Mouse (Mus musculus) megakaryocyte, embryonic 14.5 days (primary cell): ENCODE results near the gene Dip2b. TPM values are rescaled to one million over a fixed set of nuclear protein-coding genes. Genes with fewer than 3 reads are reported as not detected.

Source experiments
- H3K27me3 ChIP-seq: replicated peaks from 2 replicates; pipeline ENCODE3; 2012; ENCODE audit warnings: inconsistent platforms
- H3K36me3 ChIP-seq: replicated peaks from 2 replicates; pipeline ENCODE3; 2012; ENCODE audit warnings: low read length, inconsistent platforms, mixed read lengths
- H3K4me1 ChIP-seq: 2 replicates; pipeline ENCODE4 v1.6.1; 2012; ENCODE audit warnings: inconsistent platforms
- H3K4me3 ChIP-seq: replicated peaks from 2 replicates; pipeline ENCODE3; 2012; ENCODE audit warnings: moderate library complexity, mild to moderate bottlenecking, inconsistent platforms
- H3K9me3 ChIP-seq: 2 replicates; pipeline ENCODE4 v1.6.1; 2012; ENCODE audit warnings: inconsistent platforms
- FLI1 ChIP-seq: IDR thresholded peaks from 2 replicates; pipeline ENCODE4 v1.6.1; 2012; ENCODE audit warnings: low read length, inconsistent platforms, mixed read lengths
- GATA1 ChIP-seq: IDR thresholded peaks from 3 replicates; pipeline ENCODE4 v1.6.1; 2012; ENCODE audit warnings: mixed read lengths, low read length, inconsistent platforms, borderline replicate concordance
- polyA plus RNA-seq: library from polyadenylated mRNA; stranded (reverse); fragments of >175 nt; gene quantifications from 2 replicates; pipeline ENCODE4 v1.2.3, GENCODE M21; 2012; ENCODE audit warnings: low replicate concordance; ENCODE audit not compliant: insufficient read depth

Dip2b gene
- polyA plus RNA-seq, 1 experiment: 0.46 TPM

- peaks cover 27% of the 10 kb centered on the region for H3K9me3 ChIP-seq
- H3K4me1 ChIP-seq: 0 out of 2 replicates have a peak, but pooled peaks cover 4% of the 10 kb centered on the region
- TF ChIP-seq GATA1: no peak
- TF ChIP-seq FLI1: no peak
- H3K4me3 ChIP-seq: no peak overlapping the region
- H3K36me3 ChIP-seq: peaks cover 6% of the 10 kb centered on the region
- no peaks in the 10 kb centered on the region for H3K27me3 ChIP-seq
These were observed 230.5 kb downstream of the Dip2b start for GRCm38 (mm10) chr15:100268916-100269315.

Other genes with a start within 250 kb of the Dip2b start
- 0.75 and 1.3 TPM in 2 replicates for gene Lima1, start 163.2 kb upstream of the Dip2b start, polyA plus RNA-seq
- gene Fam186a, start 71.6 kb upstream of the Dip2b start, polyA plus RNA-seq: 0.28 TPM in 1 of 2 replicates, not detected in the other
- 2.8 TPM in 1 of 2 replicates, not detected in the other for gene Larp4, start 68.6 kb upstream of the Dip2b start, polyA plus RNA-seq
- 20.0 and 20.6 TPM in 2 replicates for gene Atf1, start 189.2 kb downstream of the Dip2b start, polyA plus RNA-seq
- not detected in 2 replicates for gene Tmprss12, start 242.2 kb downstream of the Dip2b start, polyA plus RNA-seq